Mouse (Mus musculus) G1E (cell line): Measurements from ENCODE around the gene Cxcr6.

ENCODE experiments used
- CTCF ChIP-seq: IDR thresholded peaks from 2 replicates; pipeline ENCODE4 v1.5.1; 2012; ENCODE audit warnings: low read depth, low read length, inconsistent platforms, mixed read lengths
- GATA1 ChIP-seq: IDR thresholded peaks from 2 replicates; pipeline ENCODE4 v1.6.1; 2012; ENCODE audit warnings: borderline replicate concordance, low read length, inconsistent platforms, mixed read lengths
- POLR2AphosphoS5 ChIP-seq: IDR thresholded peaks from 2 replicates; pipeline ENCODE4 v1.6.1; 2012; ENCODE audit warnings: low read depth, low read length, inconsistent platforms; ENCODE audit not compliant: insufficient replicate concordance
- TAL1 ChIP-seq: conservative IDR thresholded peaks from 2 replicates; pipeline ENCODE4 v1.6.1; 2012; ENCODE audit warnings: low read depth, low read length, inconsistent platforms, mixed read lengths

GRCm38 (mm10) chr9:123849976-123850695, 43.9 kb downstream of the Cxcr6 start:
- no peak for TF ChIP-seq CTCF
- no peak for TF ChIP-seq POLR2AphosphoS5
- no peak for TF ChIP-seq GATA1
- no peak for TF ChIP-seq TAL1
